Mouse (Mus musculus) CH12.LX (cell line): ENCODE data around the gene Fam114a1.

Experiments used
- CTCF ChIP-seq, 2 experiments: IDR thresholded peaks in 1 of 2; conservative IDR thresholded peaks in 1 of 2; 2 replicates each; pipeline ENCODE4 v1.5.1; 2011 to 2012; ENCODE audit warnings: low read depth in 2 of 2, low read length in 2 of 2, improper control_type of control experiment in 1 of 2, inconsistent platforms in 1 of 2, mild to moderate bottlenecking in 1 of 2, moderate library complexity in 1 of 2
- HCFC1 ChIP-seq: IDR thresholded peaks from 2 replicates; pipeline ENCODE4 v1.6.1; 2012; ENCODE audit warnings: low read depth, mild to moderate bottlenecking, inconsistent platforms, low read length, improper control_type of control experiment
- RCOR1 ChIP-seq: conservative IDR thresholded peaks from 2 replicates; pipeline ENCODE4 v1.6.1; 2012; ENCODE audit warnings: low read depth, mild to moderate bottlenecking, inconsistent platforms, low read length, improper control_type of control experiment
- TBP ChIP-seq: conservative IDR thresholded peaks from 2 replicates; pipeline ENCODE4 v1.6.1; 2011; ENCODE audit warnings: low read depth, low read length, improper control_type of control experiment

GRCm38 (mm10) chr5:65036597-65036996 lies 66.7 kb downstream of the Fam114a1 start:
- TF ChIP-seq RCOR1 (no peak), TBP (no peak), CTCF (conservative IDR thresholded peaks at IDR 0.05 in 1 of 2, IDR thresholded peaks at IDR 0.05 in 1 of 2; ENCODE audit: low read depth in 2 of 2, low read length in 2 of 2) (no peak), HCFC1 (no peak)
